Mouse (Mus musculus): ENCODE results near the gene Retreg1.

DNA sequence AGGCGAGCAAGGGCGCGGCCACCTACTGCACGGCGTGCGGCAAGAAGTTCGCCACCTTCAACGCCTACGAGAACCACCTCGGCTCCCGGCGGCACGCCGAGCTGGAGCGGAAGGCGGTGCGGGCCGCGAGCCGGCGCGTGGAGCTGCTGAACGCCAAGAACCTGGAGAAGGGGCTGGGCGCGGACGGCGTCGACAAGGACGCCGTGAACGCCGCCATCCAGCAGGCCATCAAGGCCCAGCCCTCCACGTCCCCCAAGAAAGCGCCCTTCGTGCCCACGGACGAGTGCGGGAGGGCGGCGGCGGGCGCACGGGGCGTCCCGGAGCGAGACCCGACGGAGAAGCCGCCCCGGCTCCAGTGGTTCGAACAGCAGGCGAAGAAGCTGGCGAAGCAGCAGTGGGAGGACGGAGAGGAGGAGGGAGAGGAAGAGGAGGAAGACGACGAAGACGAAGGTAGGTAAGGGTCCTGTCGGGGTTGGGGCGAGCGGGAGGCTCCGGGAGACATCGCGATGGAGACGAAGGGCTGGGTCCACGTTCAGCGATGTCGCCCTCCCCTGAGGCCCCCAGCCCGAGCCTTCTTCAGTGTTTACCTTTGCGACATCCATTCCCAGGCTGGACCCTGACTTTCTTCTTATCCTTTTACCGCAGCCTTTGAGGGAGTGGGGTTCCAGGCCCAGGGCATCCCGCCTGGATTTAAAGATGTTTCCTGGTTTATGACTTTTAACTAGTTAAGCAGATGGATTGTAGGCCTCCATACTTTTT is 141.9 kb downstream of the Retreg1 start:
- TF ChIP-seq CTCF (IDR thresholded peaks at IDR 0.05; ENCODE audit: extremely low read depth, insufficient read depth, low read length) = no peak
- no peak for TF ChIP-seq POLR2A (IDR thresholded peaks at IDR 0.05; ENCODE audit: extremely low read depth, insufficient read depth, low read length)

Data from cortical plate, adult 2 months (tissue).